Comparison of ENCODE assay signal across 8 mouse cellular contexts in the genomic region with DNA sequence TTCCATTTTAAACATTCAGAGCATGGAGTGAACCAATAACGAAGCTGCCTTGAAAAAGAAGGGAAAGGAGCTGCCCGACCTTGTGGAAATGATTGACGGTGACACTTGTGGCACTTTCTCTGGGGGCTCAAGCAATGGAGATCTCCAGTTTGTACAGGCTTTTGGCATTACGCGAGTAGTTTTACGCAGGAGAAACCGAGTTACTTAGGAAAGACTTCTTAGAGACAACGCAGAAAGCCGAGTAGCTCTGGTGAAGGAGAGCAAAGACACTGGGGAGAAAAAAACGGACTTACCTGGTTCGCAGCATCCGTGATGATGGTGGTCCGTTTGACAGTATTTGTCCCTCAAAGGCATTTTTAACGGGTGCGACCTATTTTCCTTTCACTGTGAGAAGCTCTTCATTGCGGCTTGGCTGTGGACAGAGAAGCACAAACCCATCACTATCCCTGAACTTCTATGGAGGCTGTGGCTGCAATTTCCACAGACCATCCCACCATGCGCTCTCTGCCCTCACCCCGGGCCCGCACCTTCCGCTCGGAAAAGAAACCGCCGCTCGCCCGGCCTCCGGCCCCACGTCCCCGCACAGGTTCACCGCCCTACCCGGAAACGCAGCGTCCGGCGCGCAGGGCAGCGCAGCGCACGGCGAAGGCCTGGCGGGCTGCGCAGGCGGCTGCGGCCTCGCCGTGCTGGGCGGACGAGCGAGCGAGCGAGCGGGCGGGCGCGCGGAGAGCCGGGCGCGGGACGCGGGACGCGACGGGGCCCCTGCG.
DNase-seq lines count a peak whose midpoint lies in the region; ATAC-seq and TF ChIP-seq lines count a peak whose summit lies in the region.

No protein-coding gene starts in this region.

- peaks cover 19% of the 10 kb centered on the region for H3K36me3 ChIP-seq in heart, postnatal 0 days (replicated peaks; ENCODE audit: control insufficient read depth, insufficient read depth, low read length)
- H3K36me3 ChIP-seq in macrophage (ENCODE audit: inconsistent target): peaks cover 15% of the 10 kb centered on the region

- H3K9ac ChIP-seq in heart, postnatal 0 days (replicated peaks; ENCODE audit: low read depth, low read length): peak overlapping the region; percentile 88

- peak overlapping the region; percentile 94 for H3K4me2 ChIP-seq in heart, postnatal 0 days (ENCODE audit: low read depth, low read length)

- ATAC-seq in heart, postnatal 0 days (ENCODE audit: insufficient read depth, low read depth): peak; percentile 34
- ATAC-seq in inflammation-experienced regulatory T-cells, adult 6 months: no peak

- H3K9me3 ChIP-seq in heart, postnatal 0 days (replicated peaks; ENCODE audit: control insufficient read depth, low read length): no peaks in the 10 kb centered on the region

- peak overlapping the region; percentile 96 for H3K27ac ChIP-seq in heart, postnatal 0 days (ENCODE audit: low read depth)
- no peak overlapping the region for H3K27ac ChIP-seq in macrophage

- H3K27me3 ChIP-seq in heart, postnatal 0 days (ENCODE audit: control insufficient read depth, insufficient read depth, low read length): no peaks in the 10 kb centered on the region

- no peak for TF ChIP-seq CTCF in heart, postnatal 0 days (IDR thresholded peaks at IDR 0.05; ENCODE audit: low read depth)

- H3K4me1 ChIP-seq in heart, postnatal 0 days (ENCODE audit: control insufficient read depth, insufficient read depth): peaks cover 5% of the 10 kb centered on the region; the same call in 1 of the 2 replicates

- H3K4me3 ChIP-seq in heart, postnatal 0 days (ENCODE audit: low read depth, low read length): peak overlapping the region; percentile 96
- peak overlapping the region; percentile 48 for H3K4me3 ChIP-seq in macrophage (ENCODE audit: inconsistent target)

- peak; percentile 35 for DNase-seq in ES-CJ7 (ENCODE audit: low read depth, low spot score)
- DNase-seq in adrenal gland, adult 8-10 months: peak; percentile 4
- peak; percentile 59 for DNase-seq in embryo, embryonic 9.5 days (ENCODE audit: extremely low spot score)
- peak; percentile 23 for DNase-seq in heart, postnatal 0 days (ENCODE audit: low spot score)
- DNase-seq in layer of hippocampus, postnatal 10 days (ENCODE audit: low spot score in 2 of 2): peak; percentile 22 to 36
- DNase-seq in right cerebral cortex, postnatal 25 days: peak; percentile 48

- H3K79me2 ChIP-seq in macrophage (ENCODE audit: inconsistent target): peaks cover 52% of the 10 kb centered on the region

- 4% methylated on average over 41 of the region's 64 CpGs for WGBS in heart, postnatal 0 days
- WGBS in macrophage (ENCODE audit: missing documents): 10% methylated on average over 56 of the region's 64 CpGs

- TF ChIP-seq EP300 in heart, postnatal 0 days (IDR thresholded peaks at IDR 0.05; ENCODE audit: low read depth): no peak

Comparison
In these comparisons a context has a peak if more than half of its experiments do, and no peak if none do; other contexts are left out.
1. DNase-seq: peak in every context shown above with its lines; median percentile 59 in embryo, embryonic 9.5 days; 48 in right cerebral cortex, postnatal 25 days; 35 in ES-CJ7; 29 in layer of hippocampus, postnatal 10 days; 23 in heart, postnatal 0 days; 4 in adrenal gland, adult 8-10 months.